Mouse (Mus musculus) adrenal gland, postnatal 25 days (tissue): ENCODE measurements at regions not wholly inside any gene's neighbourhood (a gene's known extent, or its start where the extent isn't known, plus 50 kb on each side); places are given as distances from the start of the nearest gene placed in this dataset.

Experiments used
- DNase-seq: peaks from one replicate; pipeline ENCODE4 v3.0.0; 2021; ENCODE audit warnings: mixed read lengths

DNA sequence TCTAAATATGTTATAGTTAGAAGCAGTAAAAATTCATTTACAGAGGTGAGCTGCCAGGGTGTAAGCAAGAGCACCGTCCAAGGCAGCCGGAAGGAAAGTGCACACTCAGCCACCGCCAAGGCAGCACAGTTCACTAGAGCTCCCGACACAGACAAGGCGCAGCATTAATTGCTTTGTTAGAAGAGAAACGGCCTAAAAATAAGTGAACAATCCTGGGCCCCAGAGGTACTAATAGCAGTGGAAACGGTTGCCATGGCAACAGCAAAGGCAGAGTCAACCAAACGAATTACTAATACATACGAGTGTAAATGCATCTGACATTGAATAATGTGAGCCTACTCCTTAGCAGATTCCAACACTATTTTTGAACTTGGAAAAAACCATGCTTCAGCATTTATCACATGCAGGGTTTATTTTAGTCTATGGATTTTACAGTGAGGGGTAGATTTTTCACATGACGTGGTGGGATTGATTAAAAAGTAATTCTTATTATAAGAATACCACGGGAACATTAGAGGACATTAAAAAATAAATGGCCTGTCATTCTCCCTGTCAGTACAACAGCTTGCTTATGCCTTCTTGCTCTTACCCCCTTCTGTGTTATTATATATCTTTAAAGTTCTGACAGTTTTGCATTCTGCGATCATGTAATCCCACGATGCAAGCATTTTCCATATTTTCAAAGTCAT lies 62.5 kb downstream of the Cavin4 start:
- DNase-seq = no peak

- no peak for DNase-seq
Observed at GRCm38 (mm10) chr4:48726349-48726835, 63.1 kb downstream of the Cavin4 start.

DNA sequence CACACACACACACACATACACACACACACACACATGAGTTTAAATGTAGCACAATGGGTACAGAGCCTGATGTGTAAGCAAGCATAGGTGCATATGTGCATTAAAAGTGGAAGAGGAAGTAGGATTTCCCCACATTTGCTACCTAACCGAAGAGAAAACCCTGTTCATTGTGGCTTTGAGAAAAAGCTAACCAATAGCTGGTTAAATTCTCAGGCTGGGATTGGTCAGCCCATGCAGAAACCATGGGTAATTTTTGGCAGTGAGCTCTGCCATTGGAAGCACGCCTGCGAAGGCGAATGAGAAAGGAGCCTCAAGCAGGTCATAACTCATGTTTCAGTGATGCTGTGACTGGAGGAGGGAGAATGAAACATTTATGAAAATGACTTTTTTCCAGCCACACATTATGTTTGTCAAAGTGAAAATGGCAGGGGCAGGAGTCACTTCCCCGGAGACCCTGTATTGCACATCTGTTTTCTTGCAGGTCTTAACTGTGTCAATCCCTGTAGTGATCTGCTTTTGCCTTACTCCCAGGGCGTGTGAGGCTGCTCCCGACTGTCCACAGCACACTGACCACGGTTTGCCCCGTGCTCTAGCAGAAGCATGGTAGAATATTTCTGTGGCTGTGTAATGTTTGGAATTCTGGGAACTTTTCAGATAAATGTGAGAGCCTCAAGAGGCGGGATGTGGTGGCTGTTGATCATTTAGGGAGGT lies 71.7 kb downstream of the Cavin4 start:
- no peak for DNase-seq

DNA sequence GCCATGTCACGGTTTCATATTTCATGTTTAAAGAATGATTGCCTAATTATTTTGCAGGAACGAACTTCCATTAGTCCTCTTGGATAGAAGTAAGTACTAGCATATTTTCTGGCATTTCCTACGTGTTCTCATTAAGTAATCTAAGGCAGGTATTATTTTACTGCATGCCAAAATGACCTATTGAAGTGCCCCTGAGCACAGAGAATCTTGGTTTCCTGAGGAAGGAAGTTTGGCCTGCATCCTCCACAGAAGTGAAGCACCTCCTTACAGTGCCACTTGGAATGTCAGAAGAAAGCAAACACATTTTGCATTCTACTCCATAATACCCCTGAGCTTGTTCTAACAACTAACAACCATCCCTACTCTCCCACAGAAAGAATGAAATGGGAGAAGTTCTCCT lies 82.9 kb downstream of the Cavin4 start:
- DNase-seq = no peak

- no peak for DNase-seq
Observed at GRCm38 (mm10) chr4:48749566-48749965, 86.3 kb downstream of the Cavin4 start.

DNA sequence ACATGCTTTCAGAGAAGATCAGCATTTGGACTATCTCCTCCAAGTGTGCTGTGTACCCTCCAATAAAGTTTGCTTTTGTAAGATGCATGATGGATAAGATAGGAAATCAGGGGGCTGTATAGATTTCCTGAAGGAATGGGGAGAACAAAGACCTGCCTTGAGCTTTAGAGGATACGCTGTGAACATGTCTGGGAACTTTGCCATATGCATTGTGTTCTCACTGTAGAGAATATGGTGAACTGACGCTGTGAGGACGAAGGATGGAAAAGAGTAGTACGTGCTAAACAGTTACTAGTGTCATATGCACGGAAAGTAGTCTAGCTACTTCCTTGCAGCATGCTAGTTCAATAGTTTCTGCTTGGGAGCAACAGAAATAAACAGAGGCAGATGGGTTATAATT lies 86.8 kb downstream of the Cavin4 start:
- DNase-seq = no peak

DNA sequence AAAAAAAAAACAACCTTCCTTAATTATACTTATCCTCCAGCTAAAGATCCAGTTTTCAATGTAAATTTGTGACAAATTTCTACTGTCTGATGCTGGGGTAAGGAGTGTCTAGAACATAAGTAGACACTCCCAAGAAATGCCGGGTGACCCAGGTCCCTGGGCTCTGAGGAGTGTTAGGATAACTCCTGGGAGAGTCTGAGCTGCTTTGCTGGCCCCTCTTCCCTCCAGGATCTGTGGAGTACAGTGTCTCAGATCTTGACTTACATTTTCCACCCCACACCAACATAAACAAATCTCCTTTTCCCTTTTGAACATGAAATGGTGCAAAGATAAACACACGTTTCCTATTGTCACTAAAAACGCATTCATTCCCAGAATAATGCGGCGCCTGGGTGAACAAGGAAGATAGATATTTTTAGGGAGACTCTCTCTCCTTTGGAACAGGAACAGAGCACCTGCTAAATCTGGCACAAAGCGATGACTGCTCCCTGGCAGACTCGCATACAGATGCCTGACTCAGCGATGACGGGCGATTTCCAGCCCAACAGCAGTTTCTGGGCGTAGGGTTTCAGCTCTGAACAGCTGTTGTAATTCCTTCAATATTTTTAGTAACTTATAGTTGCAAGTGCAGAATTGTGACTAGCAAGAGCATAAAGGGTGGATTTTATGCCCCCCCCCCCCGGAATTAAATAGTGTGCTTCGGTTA lies 91.3 kb downstream of the Cavin4 start:
- DNase-seq = peak; percentile 4

- DNase-seq = no peak
Observed at GRCm38 (mm10) chr4:48760625-48761024, 97.3 kb downstream of the Cavin4 start.

- DNase-seq = no peak
Observed at GRCm38 (mm10) chr4:48766458-48766857, 103.1 kb downstream of the Cavin4 start.

DNA sequence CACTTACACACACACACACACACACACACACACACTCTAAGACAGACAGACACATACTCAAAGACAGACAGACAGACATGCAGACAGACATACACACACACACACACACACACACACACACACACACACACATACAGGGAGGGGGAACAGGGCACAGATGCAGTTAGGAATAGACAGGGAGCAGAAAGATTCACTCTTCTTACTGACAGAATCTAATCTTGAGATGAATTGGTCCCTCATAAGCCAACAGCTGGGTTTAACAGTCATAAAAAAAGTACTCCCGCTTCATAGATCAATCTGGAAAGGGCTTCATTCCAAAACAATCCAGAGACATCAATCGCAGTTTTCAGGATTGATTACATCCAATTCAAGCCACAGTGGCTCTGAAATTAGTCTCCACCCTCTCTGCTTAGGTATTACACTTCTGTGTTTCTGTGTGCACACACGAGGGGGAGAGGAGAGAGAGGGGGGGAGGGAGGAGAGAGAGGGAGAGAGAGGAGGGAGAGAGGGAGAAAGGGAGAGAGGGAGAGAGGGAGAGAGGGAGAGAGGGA lies 107.2 kb downstream of the Cavin4 start:
- no peak for DNase-seq

GRCm38 (mm10) chr4:48770954-48771665 lies 107.8 kb downstream of the Cavin4 start:
- no peak for DNase-seq

- DNase-seq = no peak
Observed at GRCm38 (mm10) chr4:48771836-48772235, 108.5 kb downstream of the Cavin4 start.

GRCm38 (mm10) chr4:48779202-48779905 lies 116.0 kb downstream of the Cavin4 start:
- DNase-seq = peak; percentile 78

DNA sequence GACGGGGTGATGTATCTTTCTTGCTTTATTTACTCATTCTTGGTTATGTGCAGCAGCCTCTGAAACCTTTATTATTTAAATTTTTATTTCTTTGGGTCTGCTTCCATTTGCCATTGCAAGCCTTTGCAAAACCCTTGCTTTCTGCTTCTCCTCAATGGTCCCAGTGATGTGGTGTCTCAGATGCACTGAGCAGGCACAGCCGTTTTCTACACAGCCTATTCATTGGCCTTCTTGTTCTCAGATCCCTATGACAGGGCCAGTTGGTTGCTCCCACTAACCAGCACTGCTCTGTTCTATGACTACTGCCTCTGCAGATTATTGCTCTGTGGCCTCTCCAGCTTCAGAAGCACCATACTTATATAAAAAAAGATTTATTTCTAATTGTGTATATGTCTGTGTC lies 116.6 kb downstream of the Cavin4 start:
- DNase-seq = no peak

DNA sequence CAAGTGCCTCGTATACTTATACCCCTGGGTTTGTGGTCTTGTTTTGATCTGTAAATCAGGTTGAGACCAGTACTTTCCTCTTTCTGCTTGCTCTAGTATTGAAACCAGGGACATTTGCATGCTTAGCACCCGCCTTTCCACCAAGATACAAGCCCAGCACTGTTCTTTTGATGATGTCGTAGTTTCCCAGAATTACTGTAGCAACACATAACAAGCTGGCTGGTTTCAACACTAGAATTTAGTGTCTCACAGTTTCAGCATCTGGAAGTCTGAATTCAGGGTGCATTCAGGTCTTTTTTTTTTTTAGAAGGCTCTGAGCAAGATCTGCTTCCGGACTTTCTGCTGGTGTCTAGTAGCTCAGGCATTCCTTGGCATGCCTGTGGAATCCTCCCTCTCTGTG lies 117.8 kb downstream of the Cavin4 start:
- no peak for DNase-seq

- DNase-seq = no peak
Observed at GRCm38 (mm10) chr4:48782686-48783085, 119.4 kb downstream of the Cavin4 start.

DNA sequence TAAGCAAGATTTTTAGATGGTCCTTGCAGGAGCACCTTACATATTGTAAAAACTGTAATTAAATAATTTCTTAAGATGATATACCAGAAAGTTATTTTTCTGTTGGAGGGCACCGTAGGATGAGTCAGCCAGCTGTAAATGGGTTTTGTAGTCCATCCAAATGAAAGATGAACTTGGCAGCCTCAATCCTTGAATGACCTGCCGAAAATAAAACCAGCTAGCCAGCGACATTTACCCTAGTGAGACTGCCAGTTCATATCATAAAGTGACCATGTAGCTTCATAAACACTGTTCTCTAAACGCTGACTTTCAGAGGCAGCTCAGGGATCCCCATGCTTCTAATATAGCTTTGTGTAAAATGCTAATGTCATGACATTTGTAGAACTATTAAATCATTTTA lies 127.8 kb downstream of the Cavin4 start:
- DNase-seq = no peak

GRCm38 (mm10) chr4:48803777-48804176 lies 140.5 kb downstream of the Cavin4 start:
- DNase-seq = peak; percentile 9

GRCm38 (mm10) chr4:48808571-48808970 lies 145.3 kb downstream of the Cavin4 start:
- DNase-seq = no peak

DNA sequence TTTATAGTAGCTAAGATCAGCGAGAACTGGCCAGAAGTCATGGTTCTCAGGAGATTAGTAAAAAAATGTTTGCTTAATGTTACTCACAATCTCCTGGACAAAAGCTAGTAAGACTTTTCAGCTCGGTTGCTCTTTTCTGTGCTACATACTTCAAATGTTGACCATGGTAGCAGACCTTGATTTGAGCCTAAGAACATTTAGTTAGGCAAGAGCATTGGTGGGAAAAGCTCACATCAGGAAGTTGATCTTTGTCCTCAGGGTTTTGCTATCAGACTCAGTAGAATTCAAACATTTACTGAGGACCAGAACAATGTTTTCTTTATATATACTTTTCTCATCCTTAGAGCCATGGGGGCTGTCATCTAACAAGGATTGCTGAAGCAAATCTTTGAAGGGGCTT lies 170.4 kb downstream of the Cavin4 start:
- no peak for DNase-seq

DNA sequence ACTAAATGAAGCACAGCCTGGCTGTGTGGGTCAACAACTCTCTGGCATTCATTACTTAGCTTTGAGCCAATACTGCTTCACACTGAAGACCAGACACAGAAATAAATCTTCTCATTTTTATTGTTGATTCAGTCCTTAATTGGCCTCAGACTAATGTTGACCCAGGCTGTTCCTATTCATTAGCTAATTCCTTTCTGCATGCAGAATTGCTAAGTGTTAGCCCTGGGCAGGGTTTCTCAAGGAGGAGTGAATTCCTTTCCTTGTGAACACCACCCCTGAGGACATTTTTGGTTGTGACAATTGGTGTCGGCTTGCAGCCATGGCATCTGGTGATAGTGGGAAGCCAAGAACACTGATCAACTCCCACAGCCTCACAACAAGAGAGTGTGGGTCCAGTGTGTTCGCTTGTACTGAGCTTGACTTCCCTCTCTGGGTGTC lies 179.5 kb downstream of the Cavin4 start:
- DNase-seq = no peak

- DNase-seq = no peak
Observed at GRCm38 (mm10) chr4:48871105-48871504, 188.0 kb upstream of the Plppr1 start.
